Mouse (Mus musculus) C2C12 (cell line): ENCODE measurements around the gene Cep170.

Experiments
- CTCF ChIP-seq: IDR thresholded peaks from one replicate; pipeline ENCODE4 v1.5.1; 2011; ENCODE audit not compliant: control insufficient read depth, insufficient read depth, insufficient read length
- MAX ChIP-seq: IDR thresholded peaks from one replicate; pipeline ENCODE4 v1.6.1; 2011; ENCODE audit warnings: mild to moderate bottlenecking, control low read depth

- TF ChIP-seq CTCF (no peak), MAX (no peak)
These were observed 20.1 kb upstream of the Cep170 start for GRCm38 (mm10) chr1:176833948-176834347.
